Mouse (Mus musculus): ENCODE results near the gene Wfdc3.

The Wfdc3 gene

DNA sequence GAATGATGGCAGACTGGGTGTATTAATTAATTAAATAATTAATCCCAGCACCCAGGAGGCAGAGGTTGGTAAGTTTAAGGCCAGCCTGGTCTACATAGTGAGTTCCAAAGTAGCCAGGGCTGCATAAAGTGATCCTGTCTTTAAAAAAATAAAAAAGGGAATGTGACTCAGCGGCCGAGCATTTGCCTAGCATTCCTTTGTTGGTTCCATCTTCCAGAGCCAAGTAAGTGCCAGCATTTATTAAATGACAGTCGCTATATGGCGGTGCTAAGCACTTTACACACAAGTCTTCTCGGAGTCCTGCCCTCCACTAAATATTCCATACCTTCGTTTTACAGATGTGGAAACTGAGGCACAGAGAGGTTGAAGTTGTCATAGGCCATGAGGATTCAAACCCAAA, 30.4 kb upstream of the Wfdc3 start:
- DNase-seq (ENCODE audit: extremely low read depth, low read depth), result no peak

DNA sequence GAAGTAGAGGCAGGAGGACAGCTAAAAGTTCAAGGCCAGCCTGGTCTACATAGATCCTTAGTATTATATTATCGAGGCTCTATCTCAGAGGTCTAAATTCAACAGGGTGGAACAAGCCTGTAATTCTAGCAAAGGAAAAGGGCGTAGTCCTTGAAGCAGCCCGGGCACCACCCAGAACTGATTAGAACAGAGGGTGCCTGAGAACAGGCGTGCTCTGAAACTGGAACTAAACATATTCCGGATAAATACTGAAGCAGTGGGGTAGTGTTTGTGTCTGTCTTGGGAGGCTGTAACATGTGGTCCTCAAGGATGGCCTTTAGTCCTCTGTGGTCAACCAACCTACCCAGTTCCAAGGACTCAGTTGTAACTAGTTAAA, 28.2 kb upstream of the Wfdc3 start:
- peak; percentile 77 for DNase-seq (ENCODE audit: extremely low read depth, low read depth)

DNA sequence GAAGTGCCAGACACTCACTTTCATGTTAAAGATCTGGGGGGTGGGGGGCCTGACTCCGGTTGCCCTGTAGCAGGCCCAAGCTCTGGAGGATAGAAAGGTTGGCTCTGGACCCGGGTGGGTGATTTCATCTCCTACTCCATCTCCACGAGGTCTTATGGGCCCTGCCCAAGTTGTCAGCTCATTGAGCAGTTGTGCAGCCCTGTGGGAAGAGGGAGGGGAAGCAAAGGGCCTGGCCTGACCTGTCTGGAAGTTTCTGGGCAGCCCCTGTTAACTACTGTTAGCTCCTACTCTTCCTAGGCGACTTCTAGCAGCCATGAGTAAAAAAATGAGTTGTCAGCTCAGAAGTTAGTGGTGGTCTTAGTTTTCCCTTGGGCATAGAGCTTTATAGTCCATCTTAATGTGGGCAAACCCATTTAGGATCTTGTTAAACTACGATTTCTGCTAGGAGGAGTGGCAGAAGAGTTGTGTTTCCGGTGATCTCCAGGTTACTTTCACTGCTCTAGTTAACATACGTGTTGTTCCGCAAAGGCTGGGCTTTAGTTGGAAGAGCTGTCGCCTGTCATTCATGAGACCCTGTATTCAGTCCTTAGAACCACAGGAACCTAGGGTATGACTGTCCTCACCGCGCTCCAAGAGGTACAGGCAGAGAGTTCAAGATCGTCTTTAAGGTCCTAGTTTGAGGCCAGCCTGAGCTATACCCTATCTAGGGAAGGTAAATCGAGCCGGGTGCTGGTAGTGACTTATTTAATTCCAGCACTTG, 27.7 kb upstream of the Wfdc3 start:
- peak; percentile 43 for DNase-seq (ENCODE audit: extremely low read depth, low read depth)

DNA sequence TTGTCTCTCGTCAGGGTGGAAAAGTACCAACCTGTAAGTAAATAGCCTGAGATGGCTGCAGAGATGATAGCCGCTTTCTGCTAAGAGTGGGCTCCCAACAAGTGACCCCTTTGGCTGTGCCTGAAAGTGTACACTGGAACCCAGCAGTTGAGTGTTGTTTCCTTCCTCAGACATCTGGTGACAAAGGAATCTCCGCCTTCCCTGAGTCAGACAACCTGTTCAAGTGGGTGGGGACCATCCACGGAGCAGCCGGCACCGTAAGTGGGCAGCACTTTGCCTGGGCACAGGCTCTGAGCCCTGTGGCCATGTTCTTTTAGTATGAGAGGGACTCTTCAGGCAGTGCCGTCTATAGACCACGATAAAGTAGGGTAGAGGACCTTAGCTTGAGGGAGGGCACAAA, 25.4 kb upstream of the Wfdc3 start:
- DNase-seq (ENCODE audit: extremely low read depth, low read depth), result no peak

DNA sequence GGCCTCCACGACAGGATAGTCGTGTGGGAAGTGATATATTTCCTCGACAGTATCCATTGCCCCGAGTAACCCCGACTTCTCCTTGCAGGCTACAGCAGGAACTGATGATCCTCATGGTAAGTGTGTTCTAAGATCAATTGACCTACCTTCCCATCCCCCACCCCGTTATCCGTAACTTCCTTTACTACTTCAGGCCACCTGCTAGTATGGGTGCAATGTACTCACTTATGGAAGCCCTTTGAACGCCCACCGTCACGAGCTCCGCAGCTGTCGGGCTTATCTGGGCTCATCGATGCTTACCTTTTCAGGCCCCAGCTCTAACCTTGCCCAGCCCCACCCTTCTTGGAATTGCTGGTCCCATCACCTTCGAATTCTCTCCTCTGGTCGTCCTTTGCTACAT, 24.5 kb upstream of the Wfdc3 start:
- DNase-seq (ENCODE audit: extremely low read depth, low read depth), result no peak

DNA sequence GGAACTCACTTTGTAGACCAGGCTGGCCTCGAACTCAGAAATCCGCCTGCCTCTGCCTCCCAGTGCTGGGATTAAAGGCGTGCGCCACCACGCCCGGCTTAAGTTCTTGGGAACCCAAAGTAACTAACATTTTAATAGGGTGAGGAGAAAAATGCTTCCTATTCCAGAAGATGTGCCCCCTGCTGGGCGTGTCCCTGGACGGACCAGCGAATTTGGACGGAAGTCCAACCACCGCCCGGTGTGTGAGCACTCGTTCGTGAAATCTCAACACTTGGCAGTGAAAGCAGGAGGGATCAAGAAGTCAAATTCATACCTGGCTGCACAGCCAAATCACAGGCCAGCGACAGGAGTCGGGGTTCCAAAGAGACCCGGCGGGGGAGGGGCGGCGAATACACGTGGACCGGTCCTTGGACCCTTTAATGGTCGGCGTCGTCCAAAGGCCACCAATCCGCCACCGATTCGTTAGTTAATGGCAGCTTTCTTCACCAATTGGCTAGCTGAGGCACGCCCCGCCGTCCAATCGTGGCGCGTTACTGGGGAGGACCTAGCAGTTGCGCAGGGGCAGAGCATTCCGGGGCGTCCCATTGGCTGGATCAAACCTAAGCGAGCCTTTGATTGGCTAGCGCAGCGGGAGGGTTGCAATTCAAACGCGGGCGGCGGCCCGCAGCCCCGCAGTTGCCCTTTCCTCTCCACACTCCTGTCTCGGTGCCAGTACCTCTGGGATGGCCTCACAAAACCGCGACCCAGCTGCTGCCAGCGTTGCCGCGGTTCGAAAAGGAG, 23.7 kb upstream of the Wfdc3 start, which contains the start of gene Ube2c:
Gene Ube2c (plus strand): TSS at position 641 of the 780 bp plus-strand sequence.
- peak; percentile 98 for DNase-seq (ENCODE audit: extremely low read depth, low read depth)

DNA sequence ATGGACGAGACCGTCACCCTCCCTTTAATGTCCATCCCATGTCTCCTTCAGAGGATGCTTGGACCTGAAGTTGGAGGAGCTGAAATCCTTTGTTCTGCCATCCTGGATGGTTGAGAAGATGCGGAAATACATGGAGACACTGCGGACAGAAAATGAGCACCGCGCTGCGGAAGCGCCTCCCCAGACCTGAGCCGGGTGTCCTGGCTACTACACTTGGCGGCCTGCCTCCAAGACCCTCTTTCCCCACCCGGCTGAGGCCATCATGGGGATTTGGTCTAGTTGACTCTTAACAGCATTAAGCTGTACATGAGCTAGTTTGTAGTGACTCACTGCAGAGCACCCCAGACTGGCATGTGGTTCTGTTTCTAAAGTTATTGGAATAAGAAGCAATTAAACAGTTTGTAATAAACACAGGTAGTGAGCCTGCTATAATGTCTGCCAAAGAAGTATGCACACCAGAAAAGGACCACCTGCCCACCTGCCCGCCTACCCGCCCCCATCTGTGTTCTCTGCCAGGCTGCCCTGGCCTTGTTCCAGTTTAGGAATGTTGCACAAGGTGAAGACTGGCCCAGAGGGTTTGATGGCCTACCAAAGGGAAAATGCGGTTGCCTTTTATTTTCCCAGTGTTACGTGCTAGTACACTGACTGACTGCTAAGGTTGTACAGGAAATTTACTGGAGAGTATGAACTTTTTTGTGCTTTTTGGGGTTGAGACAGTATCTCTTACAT, 22.2 kb upstream of the Wfdc3 start:
- DNase-seq (ENCODE audit: extremely low read depth, low read depth), result no peak

DNA sequence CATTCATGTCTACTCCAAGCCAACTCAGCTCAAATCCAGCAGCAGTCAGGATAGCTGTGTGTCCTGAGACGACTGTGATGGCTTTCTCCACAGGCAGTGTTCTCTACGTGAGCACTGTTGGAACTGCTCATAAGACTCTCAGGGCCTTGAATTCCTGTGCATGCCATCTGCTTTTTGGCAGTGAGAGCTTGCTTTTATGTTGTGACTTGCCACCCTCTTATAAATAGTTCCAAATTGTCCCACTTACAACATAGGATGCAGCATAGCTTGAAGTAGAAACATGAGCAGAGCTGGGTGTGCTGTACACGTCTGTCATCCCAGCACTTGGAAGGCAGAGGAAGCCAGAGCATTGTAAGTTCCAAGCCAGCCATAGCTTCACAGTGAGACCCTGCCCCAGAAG, 20.1 kb upstream of the Wfdc3 start:
- no peak for DNase-seq (ENCODE audit: extremely low read depth, low read depth)

DNA sequence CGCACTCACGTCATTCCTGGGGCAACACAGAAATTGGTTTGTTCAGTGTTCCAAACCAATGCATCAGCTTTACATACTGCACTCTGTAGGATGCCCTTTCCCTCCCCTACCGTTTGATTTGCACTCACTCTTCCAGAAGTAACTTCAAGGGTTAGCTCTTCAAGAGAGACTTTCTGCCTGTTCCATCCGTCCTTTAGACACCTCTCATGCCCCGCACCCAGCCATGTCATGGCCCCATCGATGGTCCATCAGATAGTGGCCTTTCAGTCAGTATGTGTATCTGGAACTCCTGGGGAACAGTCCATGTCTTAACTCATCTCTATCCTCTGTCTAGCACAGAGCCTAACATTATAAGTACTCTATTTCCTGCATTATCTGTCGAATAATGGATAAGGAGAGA, 16.9 kb upstream of the Wfdc3 start:
- no peak for DNase-seq (ENCODE audit: extremely low read depth, low read depth)

DNA sequence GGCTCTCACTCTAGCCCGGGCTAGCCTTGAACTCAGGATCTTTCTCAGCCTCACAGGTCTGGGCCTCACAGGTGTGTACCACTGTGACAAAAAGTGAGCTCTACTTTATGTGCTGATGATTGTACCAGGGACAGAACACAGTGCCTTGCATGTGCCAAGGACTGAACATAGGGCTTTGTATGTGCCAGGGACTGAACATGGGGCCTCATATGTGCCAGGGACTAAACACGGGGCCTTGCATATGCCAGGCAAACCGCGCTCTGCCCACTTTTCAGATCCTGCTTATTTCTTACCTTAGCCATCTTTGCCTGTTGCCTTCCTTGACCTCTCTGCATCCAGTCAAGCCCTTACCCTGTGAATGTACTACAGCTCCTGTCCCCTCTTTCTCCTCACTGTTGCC, 16.2 kb upstream of the Wfdc3 start:
- no peak for DNase-seq (ENCODE audit: extremely low read depth, low read depth)

DNA sequence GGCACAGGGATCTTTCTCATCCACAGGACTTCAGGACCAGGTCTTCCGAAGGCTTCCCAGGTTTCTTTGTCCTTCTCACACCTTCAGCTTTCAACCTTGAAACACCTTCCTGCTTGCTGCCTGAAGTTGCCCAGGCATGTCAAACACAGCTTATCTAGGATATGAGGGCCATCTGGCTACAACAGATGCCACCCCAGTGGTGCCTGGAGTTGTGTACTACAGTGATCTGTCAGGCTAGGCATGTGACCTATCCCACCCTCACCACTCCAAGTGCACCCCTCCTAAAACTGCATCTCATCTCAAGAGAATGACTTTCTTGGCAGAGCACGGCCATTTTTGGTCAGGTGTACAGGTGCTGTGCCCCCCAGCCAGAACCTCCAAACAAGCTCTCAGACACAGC, 15.8 kb upstream of the Wfdc3 start:
- DNase-seq (ENCODE audit: extremely low read depth, low read depth), result no peak

DNA sequence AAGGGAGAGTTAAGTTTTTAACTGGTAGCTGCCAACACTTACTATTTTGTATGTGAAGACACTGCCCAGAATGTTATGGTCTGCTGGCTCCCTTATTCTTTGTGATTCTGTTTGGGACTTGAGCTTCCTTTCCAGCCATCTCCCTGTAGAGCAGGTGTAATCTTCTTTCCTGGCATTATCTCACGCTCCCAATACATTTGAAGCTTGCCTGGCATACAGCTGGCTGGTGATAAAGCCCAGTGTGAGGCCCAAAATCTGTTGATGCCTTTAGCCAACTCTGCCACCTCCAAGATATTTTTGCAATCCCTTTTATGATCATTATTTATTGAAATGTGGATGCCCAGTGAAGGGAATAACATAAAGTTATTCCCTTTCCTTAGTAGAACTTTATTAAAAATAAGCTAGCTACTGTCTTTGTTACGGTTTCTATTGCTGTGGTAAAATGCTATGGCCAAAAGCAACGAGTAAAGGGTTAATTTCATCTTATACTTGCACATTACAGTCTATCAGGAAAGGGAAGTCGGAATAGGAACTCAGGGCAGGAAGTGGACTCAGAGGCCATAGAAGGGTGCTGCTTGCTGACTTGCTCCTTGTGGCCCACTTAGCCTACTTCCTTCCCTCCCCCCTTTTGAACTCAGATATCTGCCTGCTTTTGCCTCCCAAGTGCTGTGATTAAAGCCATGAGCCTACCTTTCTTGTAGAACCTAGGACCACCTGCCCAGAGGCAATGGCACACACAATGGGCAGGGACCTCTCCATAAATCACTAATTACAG, 14.5 kb upstream of the Wfdc3 start:
- no peak for DNase-seq (ENCODE audit: extremely low read depth, low read depth)

DNA sequence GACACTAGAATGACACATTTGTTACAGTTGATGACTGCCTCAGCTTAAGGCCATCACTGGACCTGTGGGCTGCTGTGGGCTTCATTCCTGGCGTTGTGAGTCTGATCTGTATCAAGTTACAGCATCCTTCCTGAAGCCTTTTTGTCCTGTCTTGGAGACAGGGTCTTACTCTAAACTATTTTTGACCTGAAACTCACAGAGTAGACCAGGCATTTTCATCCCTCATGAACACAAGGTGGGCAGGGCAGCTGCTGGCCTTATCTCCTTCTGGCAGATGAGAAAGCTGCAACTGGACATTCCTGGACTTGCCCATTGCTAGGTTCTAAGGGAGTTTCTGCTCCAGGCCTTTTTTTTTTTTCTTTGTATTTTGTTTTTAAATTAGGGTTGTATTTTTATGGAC, 13.0 kb upstream of the Wfdc3 start:
- DNase-seq (ENCODE audit: extremely low read depth, low read depth), result no peak

DNA sequence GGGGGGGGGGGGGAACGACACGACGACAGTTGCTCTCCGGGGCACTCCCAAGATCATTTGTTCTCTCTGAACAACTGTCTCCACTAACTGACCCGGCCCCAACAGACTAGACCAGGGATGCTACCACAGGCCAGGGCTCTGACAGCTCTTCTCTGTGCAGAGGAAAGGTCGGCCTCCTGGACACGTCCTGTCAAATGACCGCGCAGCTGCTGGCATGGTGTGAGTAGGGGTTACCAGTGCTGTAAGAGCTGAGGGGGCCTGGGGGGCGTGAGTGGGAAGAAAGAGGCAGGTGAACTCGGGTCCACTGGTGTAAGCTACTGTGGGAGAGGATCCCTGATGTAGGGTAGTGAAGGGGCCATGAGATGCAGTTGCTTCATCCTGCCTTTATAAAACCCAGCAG, 12.1 kb upstream of the Wfdc3 start:
- DNase-seq (ENCODE audit: extremely low read depth, low read depth), result no peak

DNA sequence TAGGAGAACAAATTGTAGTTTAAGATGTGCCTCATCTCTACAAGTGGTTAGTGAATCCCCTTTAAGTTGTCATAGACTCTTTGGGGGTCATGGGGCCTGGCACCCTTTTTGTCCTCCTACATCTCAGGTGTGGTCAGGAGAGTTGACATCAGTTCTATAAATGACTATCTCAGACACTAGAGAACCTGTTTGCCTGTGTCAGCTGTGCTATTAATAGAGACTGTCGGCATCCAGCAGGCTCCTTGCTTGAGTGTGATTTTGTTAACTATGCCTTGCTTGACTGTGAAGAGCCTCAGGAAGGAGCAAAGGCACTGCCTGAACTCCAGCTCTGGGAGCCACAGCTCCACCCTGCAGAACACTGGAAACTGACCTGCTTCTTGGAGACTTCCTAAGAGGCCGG, 9.1 kb upstream of the Wfdc3 start:
- DNase-seq (ENCODE audit: extremely low read depth, low read depth), result no peak

DNA sequence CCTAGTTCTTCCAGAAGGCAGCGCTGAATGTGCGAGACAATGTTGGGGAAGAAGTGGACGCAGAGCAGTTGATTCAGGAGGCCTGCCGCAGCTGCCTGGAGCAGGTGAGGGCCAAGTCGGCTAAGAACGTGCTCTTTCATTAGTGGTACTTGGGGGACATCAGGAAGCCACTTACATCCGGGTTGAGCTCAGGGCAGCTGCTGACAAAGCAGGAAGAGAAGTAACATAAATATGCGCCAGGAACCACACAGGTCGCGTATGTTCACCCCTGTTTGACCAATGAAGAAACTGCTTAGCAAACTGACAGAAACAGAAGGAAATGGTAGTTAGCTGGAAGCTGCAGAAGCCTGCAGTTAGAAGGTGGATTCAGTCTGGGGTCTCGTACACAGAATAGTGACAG, 8.4 kb upstream of the Wfdc3 start:
- DNase-seq (ENCODE audit: extremely low read depth, low read depth), result no peak

DNA sequence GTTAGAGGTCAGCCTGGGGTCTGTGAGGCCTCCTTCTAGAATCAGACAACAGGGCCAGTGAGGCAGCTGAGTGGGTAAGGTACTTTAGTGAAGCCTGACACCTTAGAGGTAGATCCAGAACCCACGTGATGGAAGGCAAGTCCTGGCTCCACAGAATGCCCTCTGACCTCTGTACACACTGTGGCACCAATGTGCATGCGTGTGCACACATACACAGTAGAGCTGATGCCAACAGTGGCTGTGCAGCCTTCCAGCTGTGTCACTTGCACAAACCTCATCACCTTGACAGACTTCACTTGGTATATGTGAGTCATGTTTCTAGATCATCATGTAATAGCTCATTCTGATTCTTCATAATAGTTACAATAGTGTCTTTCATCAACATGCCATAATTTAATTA, 6.7 kb upstream of the Wfdc3 start:
- DNase-seq (ENCODE audit: extremely low read depth, low read depth), result no peak

DNA sequence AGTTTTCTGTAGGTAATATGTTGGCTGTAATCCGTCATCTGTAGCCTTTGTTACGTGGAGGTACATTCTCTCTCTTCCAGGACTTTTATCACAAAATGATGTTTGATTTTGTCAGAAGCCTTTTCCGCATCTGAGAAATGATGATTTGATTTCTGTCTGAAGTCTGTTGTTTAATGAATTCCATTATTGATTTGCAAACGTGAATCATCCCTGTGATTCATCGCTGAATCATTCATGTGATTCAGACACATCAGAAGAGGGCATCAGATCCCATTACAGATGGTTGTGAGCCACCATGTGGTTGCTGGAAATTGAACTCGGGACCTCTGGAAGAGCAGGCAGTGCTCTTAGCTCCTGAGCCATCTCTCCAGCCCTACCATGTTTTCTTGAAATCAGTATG, 3.3 kb upstream of the Wfdc3 start:
- no peak for DNase-seq (ENCODE audit: extremely low read depth, low read depth)

DNA sequence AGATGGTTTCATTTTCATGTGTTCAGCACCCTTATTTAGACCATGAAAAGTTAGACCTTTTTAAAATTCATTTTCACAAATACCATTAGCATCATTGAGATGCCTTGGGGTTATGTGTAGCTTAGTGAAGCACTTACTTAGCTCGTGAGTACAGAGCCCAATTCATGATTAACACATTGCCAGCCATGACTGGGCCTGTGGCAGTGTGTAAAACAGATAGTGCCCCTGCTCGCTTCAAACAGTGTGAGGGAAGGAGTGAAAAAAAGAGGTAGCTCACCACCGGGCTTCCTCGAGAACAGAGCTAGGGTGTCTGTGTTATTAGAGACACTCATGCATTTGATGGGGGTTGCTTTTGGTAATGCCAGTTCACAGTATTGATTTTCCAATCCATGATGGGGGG, 2.5 kb upstream of the Wfdc3 start:
- DNase-seq (ENCODE audit: extremely low read depth, low read depth), result no peak

DNA sequence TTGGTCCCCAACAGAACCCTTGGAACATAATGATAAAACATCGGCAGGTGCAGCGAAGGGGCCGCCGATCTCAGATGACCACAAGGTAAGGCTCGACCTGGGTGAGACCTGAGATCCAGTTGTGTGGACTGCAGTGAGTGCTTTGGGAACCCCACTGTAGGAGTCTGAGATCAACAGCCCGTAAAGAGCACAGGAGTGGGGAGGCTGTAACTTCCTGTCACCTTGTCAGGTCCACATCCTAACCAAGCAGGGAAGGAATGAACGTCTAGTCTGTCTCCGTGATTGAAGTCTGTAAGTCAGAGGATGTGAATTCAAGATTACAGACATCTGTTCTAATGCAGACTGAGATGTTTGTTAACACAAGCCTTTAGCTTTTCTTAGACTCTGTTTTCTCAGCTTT, 962 bp upstream of the Wfdc3 start:
- no peak for DNase-seq (ENCODE audit: extremely low read depth, low read depth)

DNA sequence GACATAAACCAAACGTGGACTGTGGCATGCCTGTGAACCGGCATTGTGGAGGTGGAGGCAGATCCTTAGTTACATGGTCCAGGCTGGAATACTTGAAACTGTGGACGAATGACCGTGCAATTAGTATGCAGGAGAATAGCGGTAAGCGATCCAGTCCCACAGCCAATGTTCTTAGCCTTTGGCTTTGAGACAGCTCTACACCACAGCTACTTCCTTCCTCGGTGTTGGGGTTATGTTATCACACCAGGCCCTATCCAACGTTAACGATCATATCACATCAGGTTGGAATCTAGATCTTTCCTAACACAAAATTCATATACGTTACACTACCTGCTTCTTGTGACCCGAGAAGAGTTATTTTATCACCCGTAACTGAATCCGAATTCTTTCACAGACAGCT, 744 bp downstream of the Wfdc3 start:
- peak; percentile 19 for DNase-seq (ENCODE audit: extremely low read depth, low read depth)

DNA sequence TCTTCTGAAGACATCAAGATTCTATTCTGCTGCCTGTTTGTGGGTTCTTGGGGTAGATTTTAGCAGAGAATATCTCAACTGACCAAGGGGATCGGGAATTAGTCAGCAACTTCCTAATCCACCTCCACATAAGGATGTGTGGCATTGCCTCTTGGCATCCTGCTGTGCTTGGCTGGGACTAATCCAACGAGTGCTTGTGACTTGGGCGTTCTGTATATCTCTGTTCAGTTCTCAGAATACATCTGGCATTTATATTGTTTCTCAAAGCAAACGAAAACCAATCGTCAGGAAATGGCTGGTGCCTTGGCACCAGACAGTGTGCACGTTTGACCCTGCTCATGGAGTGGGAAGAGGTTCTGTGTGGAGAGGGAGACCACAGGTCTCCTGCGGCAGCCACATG, 5.9 kb downstream of the Wfdc3 start:
- no peak for DNase-seq (ENCODE audit: extremely low read depth, low read depth)

Data from MEL-GATA-1-ER (cell line).